Mouse (Mus musculus) erythroblast, adult 5-6 weeks (primary cell): ENCODE measurements around the gene Cyp4b1. TPM values are rescaled to one million over a fixed set of nuclear protein-coding genes. Genes with fewer than 3 reads are reported as not detected.

Experiments
- total RNA-seq, 2 experiments: library from RNA; stranded (forward) in 1 of 2; stranded (reverse) in 1 of 2; fragments of 150-400 nt in 1 of 2; fragments of 200-764, 138-1000 nt in 1 of 2; gene quantifications; 2 replicates each; pipeline versions ENCODE4 v1.2.3 to v1.2.4; 2015 to 2017; ENCODE audit warnings: low replicate concordance in 2 of 2

Cyp4b1 gene
- total RNA-seq, 2 experiments from 2014 or later, result not detected

Other genes with a start within 250 kb of the Cyp4b1 start
- not detected in 2 replicates for gene Cyp4a12b, start 236.1 kb downstream of the Cyp4b1 start, total RNA-seq (2015; ENCODE audit: low replicate concordance)
- not detected in 2 replicates for gene Cyp4a12b, start 236.1 kb downstream of the Cyp4b1 start, total RNA-seq (2017; ENCODE audit: low replicate concordance)
- not detected in 2 replicates for gene Cyp4a30b, start 195.1 kb downstream of the Cyp4b1 start, total RNA-seq (2015; ENCODE audit: low replicate concordance)
- gene Cyp4a30b, start 195.1 kb downstream of the Cyp4b1 start, total RNA-seq (2017; ENCODE audit: low replicate concordance), result not detected in 2 replicates
- gene Cyp4a14, start 151.6 kb downstream of the Cyp4b1 start, total RNA-seq (2015; ENCODE audit: low replicate concordance), result not detected in 2 replicates
- not detected in 2 replicates for gene Cyp4a14, start 151.6 kb downstream of the Cyp4b1 start, total RNA-seq (2017; ENCODE audit: low replicate concordance)
- not detected in 2 replicates for gene Cyp4a10, start 129.5 kb downstream of the Cyp4b1 start, total RNA-seq (2015; ENCODE audit: low replicate concordance)
- gene Cyp4a10, start 129.5 kb downstream of the Cyp4b1 start, total RNA-seq (2017; ENCODE audit: low replicate concordance), result not detected in 2 replicates
- not detected in 2 replicates for gene Cyp4a31, start 84.1 kb downstream of the Cyp4b1 start, total RNA-seq (2015; ENCODE audit: low replicate concordance)
- not detected in 2 replicates for gene Cyp4a31, start 84.1 kb downstream of the Cyp4b1 start, total RNA-seq (2017; ENCODE audit: low replicate concordance)
- not detected in 2 replicates for gene Cyp4a32, start 46.8 kb downstream of the Cyp4b1 start, total RNA-seq (2015; ENCODE audit: low replicate concordance)
- gene Cyp4a32, start 46.8 kb downstream of the Cyp4b1 start, total RNA-seq (2017; ENCODE audit: low replicate concordance), result not detected in 2 replicates
- gene Efcab14, start 90.0 kb upstream of the Cyp4b1 start, total RNA-seq (2015; ENCODE audit: low replicate concordance), result 29.9 and 33.4 TPM in 2 replicates
- gene Efcab14, start 90.0 kb upstream of the Cyp4b1 start, total RNA-seq (2017; ENCODE audit: low replicate concordance), result 12.7 and 27.6 TPM in 2 replicates
- not detected in 2 replicates for gene Tex38, start 133.3 kb upstream of the Cyp4b1 start, total RNA-seq (2015; ENCODE audit: low replicate concordance)
- not detected in 2 replicates for gene Tex38, start 133.3 kb upstream of the Cyp4b1 start, total RNA-seq (2017; ENCODE audit: low replicate concordance)
- gene Atpaf1, start 137.1 kb upstream of the Cyp4b1 start, total RNA-seq (2015; ENCODE audit: low replicate concordance), result 2.7 and 10.9 TPM in 2 replicates
- gene Atpaf1, start 137.1 kb upstream of the Cyp4b1 start, total RNA-seq (2017; ENCODE audit: low replicate concordance), result 1.4 and 2.3 TPM in 2 replicates
- gene Mob3c, start 180.4 kb upstream of the Cyp4b1 start, total RNA-seq (2015; ENCODE audit: low replicate concordance), result 2.5 and 3.8 TPM in 2 replicates
- 4.6 and 4.7 TPM in 2 replicates for gene Mob3c, start 180.4 kb upstream of the Cyp4b1 start, total RNA-seq (2017; ENCODE audit: low replicate concordance)
- gene Mknk1, start 191.5 kb upstream of the Cyp4b1 start, total RNA-seq (2015; ENCODE audit: low replicate concordance), result 31.8 and 64.2 TPM in 2 replicates
- gene Mknk1, start 191.5 kb upstream of the Cyp4b1 start, total RNA-seq (2017; ENCODE audit: low replicate concordance), result 85.6 and 115 TPM in 2 replicates
- not detected in 2 replicates for gene Kncn, start 236.7 kb upstream of the Cyp4b1 start, total RNA-seq (2015; ENCODE audit: low replicate concordance)
- not detected in 2 replicates for gene Kncn, start 236.7 kb upstream of the Cyp4b1 start, total RNA-seq (2017; ENCODE audit: low replicate concordance)
- gene 6430628N08Rik, start 242.9 kb upstream of the Cyp4b1 start, total RNA-seq (2015; ENCODE audit: low replicate concordance), result not detected in 2 replicates
- not detected in 2 replicates for gene 6430628N08Rik, start 242.9 kb upstream of the Cyp4b1 start, total RNA-seq (2017; ENCODE audit: low replicate concordance)